Mouse (Mus musculus): ENCODE data around the gene Col6a6. TPM values are rescaled to one million over a fixed set of nuclear protein-coding genes. Genes with fewer than 3 reads are reported as not detected.

The Col6a6 gene
- polyA plus RNA-seq, 1 experiment from 2014 or later: 0.04 TPM

DNA sequence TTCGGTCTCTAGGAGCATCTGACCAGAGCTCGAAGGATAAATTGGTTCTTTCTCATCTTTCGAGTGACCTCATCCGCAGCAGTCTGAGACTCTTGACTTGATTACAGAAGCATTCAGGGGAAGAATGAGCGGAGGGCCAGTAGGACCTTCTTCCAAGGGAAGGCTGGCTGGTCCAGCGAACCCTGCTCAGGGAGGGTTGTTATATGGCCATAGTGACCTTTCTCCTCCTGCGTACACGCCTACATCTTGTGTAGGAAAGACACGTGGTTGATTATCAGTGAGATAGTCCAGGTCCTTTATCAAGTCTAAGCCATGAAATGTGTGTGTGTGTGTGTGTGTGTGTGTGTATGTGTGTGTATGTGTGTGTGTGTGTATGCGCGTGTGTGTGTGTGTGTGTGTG, 40.2 kb downstream of the Col6a6 start:
- Histone ChIP-seq H3K4me1 (replicated peaks; ENCODE audit: control insufficient read depth, insufficient read depth, low read length) (no peaks in the 10 kb centered on the region), H3K4me3 (replicated peaks; ENCODE audit: low read length) (no peak overlapping the region), H3K4me2 (ENCODE audit: low read length) (no peak overlapping the region), H3K27me3 (replicated peaks; ENCODE audit: control insufficient read depth, insufficient read depth, low read length) (no peaks in the 10 kb centered on the region), H3K9me3 (ENCODE audit: control insufficient read depth, low read length) (no peaks in the 10 kb centered on the region), H3K27ac (ENCODE audit: low read length) (no peak overlapping the region), H3K9ac (replicated peaks; ENCODE audit: low read depth, low read length) (no peak overlapping the region), H3K36me3 (ENCODE audit: control insufficient read depth, insufficient read depth) (no peaks in the 10 kb centered on the region)
- 82% methylated on average over 11 of the region's 11 CpGs for WGBS
- ATAC-seq: no peak

DNA sequence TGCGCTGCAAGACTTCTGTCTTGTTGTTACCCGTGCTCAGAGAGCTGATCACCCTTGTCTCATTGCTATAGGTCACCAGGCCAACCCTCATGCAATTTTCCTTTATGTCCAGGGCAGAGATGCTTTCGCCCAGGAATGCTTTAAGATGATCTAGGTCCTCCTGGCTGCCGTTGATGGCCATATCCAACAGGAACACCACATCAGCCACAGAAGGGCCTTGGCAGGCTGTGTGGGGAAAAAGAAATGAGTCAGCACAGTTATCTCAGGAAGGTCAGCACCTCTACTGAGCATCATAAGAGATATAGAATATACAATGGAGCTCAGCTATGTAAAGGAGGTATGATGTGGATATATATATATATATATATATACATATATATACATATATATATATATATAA, 43.9 kb downstream of the Col6a6 start:
- Histone ChIP-seq H3K4me1 (replicated peaks; ENCODE audit: control insufficient read depth, insufficient read depth, low read length) (no peaks in the 10 kb centered on the region), H3K9ac (replicated peaks; ENCODE audit: low read depth, low read length) (no peak overlapping the region), H3K36me3 (ENCODE audit: control insufficient read depth, insufficient read depth) (no peaks in the 10 kb centered on the region), H3K4me3 (replicated peaks; ENCODE audit: low read length) (no peak overlapping the region), H3K9me3 (ENCODE audit: control insufficient read depth, low read length) (no peaks in the 10 kb centered on the region), H3K27me3 (replicated peaks; ENCODE audit: control insufficient read depth, insufficient read depth, low read length) (no peaks in the 10 kb centered on the region), H3K4me2 (ENCODE audit: low read length) (no peak overlapping the region), H3K27ac (ENCODE audit: low read length) (no peak overlapping the region)
- 91% methylated on average over 4 of the region's 4 CpGs for WGBS
- ATAC-seq: no peak

DNA sequence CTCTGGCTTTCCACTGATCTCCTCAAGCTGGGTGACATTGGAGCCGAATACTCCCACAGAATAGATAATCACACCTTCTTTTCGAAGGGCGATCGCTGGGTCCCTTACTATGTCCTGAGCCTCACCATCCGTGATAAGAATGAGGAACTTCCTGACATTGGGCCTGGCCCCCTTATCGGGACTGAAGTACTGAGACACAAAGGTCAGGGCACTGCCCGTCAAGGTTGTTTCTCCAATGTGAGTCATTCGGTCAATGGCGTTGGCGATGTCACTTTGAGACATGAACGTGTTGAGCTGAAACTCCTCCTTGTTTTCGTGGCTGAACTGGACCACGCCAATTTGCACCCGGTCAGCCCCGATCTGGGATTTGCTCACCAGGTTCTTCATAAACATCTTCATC, 47.3 kb downstream of the Col6a6 start:
- Histone ChIP-seq H3K4me2 (ENCODE audit: low read length) (no peak overlapping the region), H3K4me1 (replicated peaks; ENCODE audit: control insufficient read depth, insufficient read depth, low read length) (no peaks in the 10 kb centered on the region), H3K9me3 (ENCODE audit: control insufficient read depth, low read length) (no peaks in the 10 kb centered on the region), H3K27ac (ENCODE audit: low read length) (no peak overlapping the region), H3K9ac (replicated peaks; ENCODE audit: low read depth, low read length) (no peak overlapping the region), H3K4me3 (replicated peaks; ENCODE audit: low read length) (no peak overlapping the region), H3K36me3 (ENCODE audit: control insufficient read depth, insufficient read depth) (no peaks in the 10 kb centered on the region), H3K27me3 (replicated peaks; ENCODE audit: control insufficient read depth, insufficient read depth, low read length) (no peaks in the 10 kb centered on the region)
- ATAC-seq: no peak
- WGBS: 95% methylated on average over 15 of the region's 15 CpGs

DNA sequence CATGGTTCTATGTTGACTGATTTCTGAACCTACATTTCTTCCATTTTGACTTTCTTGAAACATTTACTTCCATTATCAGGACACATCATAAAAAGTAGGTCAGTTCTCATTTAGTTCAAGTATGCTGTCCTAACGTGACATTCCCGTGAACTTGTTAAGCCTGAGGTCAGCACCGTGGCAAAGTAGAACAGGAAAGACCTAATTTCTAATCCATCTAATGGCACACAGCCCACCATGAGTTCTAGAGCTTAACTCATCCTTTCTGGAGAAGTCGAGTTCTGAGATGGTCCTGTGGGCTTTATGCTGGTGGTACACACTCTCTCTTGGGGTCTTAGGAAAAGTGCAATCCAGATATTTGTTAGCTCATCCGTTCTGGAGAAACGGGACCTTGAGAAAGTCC, 49.2 kb downstream of the Col6a6 start:
- H3K4me1 ChIP-seq (replicated peaks; ENCODE audit: control insufficient read depth, insufficient read depth, low read length): no peaks in the 10 kb centered on the region
- H3K27me3 ChIP-seq (replicated peaks; ENCODE audit: control insufficient read depth, insufficient read depth, low read length): no peaks in the 10 kb centered on the region
- H3K9ac ChIP-seq (replicated peaks; ENCODE audit: low read depth, low read length): no peak overlapping the region
- 92% methylated on average over 6 of the region's 6 CpGs for WGBS
- H3K4me2 ChIP-seq (ENCODE audit: low read length): no peak overlapping the region
- no peaks in the 10 kb centered on the region for H3K36me3 ChIP-seq (ENCODE audit: control insufficient read depth, insufficient read depth)
- no peak overlapping the region for H3K4me3 ChIP-seq (replicated peaks; ENCODE audit: low read length)
- no peaks in the 10 kb centered on the region for H3K9me3 ChIP-seq (ENCODE audit: control insufficient read depth, low read length)
- H3K27ac ChIP-seq (ENCODE audit: low read length): no peak overlapping the region
- no peak for ATAC-seq

DNA sequence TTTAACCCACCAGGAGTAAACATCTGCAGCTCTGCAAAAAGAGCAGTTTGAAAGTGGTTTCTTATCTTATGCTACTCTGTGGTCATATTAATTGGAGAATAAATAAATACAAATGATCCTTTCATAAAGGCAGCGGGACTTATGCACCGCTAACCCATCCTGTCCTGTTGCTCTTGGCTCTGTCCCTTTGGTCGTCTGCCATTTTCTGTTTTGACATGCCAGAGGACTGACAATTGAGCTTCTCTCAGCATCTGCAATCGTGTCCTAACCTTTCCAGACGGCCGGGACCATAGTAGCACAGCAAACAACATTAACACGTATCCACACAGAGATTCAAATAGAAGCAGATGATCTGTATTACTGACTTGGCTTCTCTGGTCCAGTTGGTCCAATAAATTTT, 53.1 kb downstream of the Col6a6 start:
- 67% methylated on average over 7 of the region's 7 CpGs for WGBS
- Histone ChIP-seq H3K4me2 (ENCODE audit: low read length) (no peak overlapping the region), H3K4me1 (replicated peaks; ENCODE audit: control insufficient read depth, insufficient read depth, low read length) (no peaks in the 10 kb centered on the region), H3K9ac (replicated peaks; ENCODE audit: low read depth, low read length) (no peak overlapping the region), H3K9me3 (ENCODE audit: control insufficient read depth, low read length) (no peaks in the 10 kb centered on the region), H3K27ac (ENCODE audit: low read length) (no peak overlapping the region), H3K36me3 (ENCODE audit: control insufficient read depth, insufficient read depth) (no peaks in the 10 kb centered on the region), H3K27me3 (replicated peaks; ENCODE audit: control insufficient read depth, insufficient read depth, low read length) (no peaks in the 10 kb centered on the region), H3K4me3 (replicated peaks; ENCODE audit: low read length) (no peak overlapping the region)
- ATAC-seq: no peak

DNA sequence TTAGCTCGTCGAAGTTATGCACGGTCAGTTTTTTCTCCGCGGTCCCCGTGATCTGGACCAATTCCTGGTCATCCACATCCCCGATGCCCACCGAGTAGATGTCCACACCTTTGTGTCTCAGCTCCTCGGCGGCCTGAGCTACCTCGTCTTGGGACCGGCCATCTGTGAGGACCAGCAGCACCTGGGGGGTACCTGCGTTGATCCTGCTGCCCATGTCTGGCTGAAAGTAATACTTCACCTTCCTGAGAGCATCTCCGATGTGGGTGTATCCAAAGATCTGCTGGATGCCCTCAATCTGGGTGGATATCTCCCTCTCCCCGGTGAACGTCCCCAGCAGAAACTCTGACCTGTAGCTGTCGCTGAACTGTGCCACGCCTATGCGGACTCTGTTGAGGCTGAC, 53.6 kb downstream of the Col6a6 start:
- Histone ChIP-seq H3K4me2 (ENCODE audit: low read length) (no peak overlapping the region), H3K27me3 (replicated peaks; ENCODE audit: control insufficient read depth, insufficient read depth, low read length) (no peaks in the 10 kb centered on the region), H3K9ac (replicated peaks; ENCODE audit: low read depth, low read length) (no peak overlapping the region), H3K4me3 (replicated peaks; ENCODE audit: low read length) (no peak overlapping the region), H3K27ac (ENCODE audit: low read length) (no peak overlapping the region), H3K9me3 (ENCODE audit: control insufficient read depth, low read length) (no peaks in the 10 kb centered on the region), H3K4me1 (replicated peaks; ENCODE audit: control insufficient read depth, insufficient read depth, low read length) (no peaks in the 10 kb centered on the region), H3K36me3 (ENCODE audit: control insufficient read depth, insufficient read depth) (no peaks in the 10 kb centered on the region)
- 91% methylated on average over 19 of the region's 19 CpGs for WGBS
- no peak for ATAC-seq

DNA sequence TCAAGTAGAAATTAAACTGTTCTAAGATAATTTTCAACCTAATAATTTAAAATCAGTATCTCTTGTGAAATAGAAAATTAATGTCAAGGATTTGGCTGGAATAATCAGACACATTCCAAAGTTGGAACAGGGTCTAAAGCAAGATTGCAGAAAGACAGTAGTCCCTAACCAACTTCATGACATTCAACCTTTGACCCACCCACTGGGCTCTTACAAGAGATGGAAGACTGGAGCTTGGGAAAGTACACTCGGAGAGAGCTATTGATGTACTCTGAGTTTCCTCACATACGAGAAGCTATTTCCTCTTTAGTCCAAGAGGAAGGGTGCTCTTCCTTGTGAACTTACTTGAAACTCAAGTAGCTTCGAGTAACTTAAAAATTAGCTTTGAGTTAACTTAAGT, 56.6 kb downstream of the Col6a6 start:
- H3K27me3 ChIP-seq (replicated peaks; ENCODE audit: control insufficient read depth, insufficient read depth, low read length): no peaks in the 10 kb centered on the region
- no peaks in the 10 kb centered on the region for H3K9me3 ChIP-seq (ENCODE audit: control insufficient read depth, low read length)
- 82% methylated on average over 3 of the region's 3 CpGs for WGBS
- H3K4me3 ChIP-seq (replicated peaks; ENCODE audit: low read length): no peak overlapping the region
- no peak overlapping the region for H3K27ac ChIP-seq (ENCODE audit: low read length)
- no peak overlapping the region for H3K4me2 ChIP-seq (ENCODE audit: low read length)
- no peak for ATAC-seq
- H3K36me3 ChIP-seq (ENCODE audit: control insufficient read depth, insufficient read depth): no peaks in the 10 kb centered on the region
- H3K4me1 ChIP-seq (replicated peaks; ENCODE audit: control insufficient read depth, insufficient read depth, low read length): no peaks in the 10 kb centered on the region
- H3K9ac ChIP-seq (replicated peaks; ENCODE audit: low read depth, low read length): no peak overlapping the region

DNA sequence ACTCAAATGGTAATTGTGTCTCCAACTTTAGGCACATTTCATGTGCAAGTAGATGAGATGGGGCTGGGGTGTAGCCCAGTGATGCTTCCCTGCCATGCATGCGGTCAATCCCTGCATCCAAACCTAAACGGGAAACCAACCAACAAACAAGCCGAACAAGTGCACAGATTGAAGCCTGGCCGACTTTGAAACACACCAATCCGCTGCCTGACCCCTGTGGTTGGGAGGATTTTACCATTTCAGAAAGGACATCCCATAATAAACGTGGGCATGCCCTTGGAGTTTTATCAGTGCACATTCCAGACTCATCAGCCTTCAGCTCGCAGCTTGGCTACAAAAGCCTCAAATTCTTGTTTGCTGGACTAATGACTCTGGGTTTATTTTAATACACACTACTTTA, 57.3 kb downstream of the Col6a6 start:
- no peak for ATAC-seq
- H3K27me3 ChIP-seq (replicated peaks; ENCODE audit: control insufficient read depth, insufficient read depth, low read length): no peaks in the 10 kb centered on the region
- WGBS: 52% methylated on average over 7 of the region's 7 CpGs
- H3K36me3 ChIP-seq (ENCODE audit: control insufficient read depth, insufficient read depth): no peaks in the 10 kb centered on the region
- no peak overlapping the region for H3K27ac ChIP-seq (ENCODE audit: low read length)
- H3K4me2 ChIP-seq (ENCODE audit: low read length): no peak overlapping the region
- no peak overlapping the region for H3K9ac ChIP-seq (replicated peaks; ENCODE audit: low read depth, low read length)
- H3K4me1 ChIP-seq (replicated peaks; ENCODE audit: control insufficient read depth, insufficient read depth, low read length): no peaks in the 10 kb centered on the region
- H3K4me3 ChIP-seq (replicated peaks; ENCODE audit: low read length): no peak overlapping the region
- no peaks in the 10 kb centered on the region for H3K9me3 ChIP-seq (ENCODE audit: control insufficient read depth, low read length)

DNA sequence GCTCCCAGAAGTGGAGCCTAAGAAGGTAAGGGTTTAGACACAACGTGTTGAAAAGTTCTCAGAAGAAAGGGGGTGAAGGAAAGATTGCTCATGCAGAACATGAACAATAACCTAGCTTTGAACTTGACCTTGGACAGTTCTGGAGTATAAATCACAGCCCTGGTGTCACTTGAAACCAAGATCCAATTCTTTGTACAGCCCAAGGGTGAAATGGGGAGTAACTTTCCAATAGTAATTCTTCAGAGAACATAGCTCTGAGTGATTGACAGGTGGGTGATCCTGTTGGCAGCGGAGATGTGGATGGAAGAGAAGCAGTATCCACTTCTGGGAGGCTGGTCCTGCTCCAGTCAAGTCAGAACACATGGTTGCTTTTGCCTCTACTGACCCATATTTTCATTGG, 62.1 kb downstream of the Col6a6 start:
- H3K27ac ChIP-seq (ENCODE audit: low read length): no peak overlapping the region
- WGBS: 82% methylated on average over 2 of the region's 2 CpGs

DNA sequence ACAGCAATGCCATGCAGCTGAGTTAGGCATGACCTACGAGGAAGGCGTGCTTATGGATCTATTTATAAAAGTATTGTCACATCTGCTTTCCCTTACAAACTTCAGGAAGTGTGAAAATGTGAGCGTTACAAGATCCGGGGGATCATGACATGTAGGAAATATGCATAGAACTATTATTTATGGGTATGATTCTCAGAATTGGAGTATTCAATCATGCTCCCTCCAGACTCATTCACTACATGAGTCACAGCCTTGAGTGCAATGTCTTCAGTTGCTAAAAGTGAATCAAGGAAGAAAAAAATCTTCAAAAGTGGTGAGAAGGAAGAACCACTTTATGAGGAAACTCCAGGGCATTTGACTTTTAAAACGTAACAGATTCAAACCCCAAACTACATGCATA, 63.3 kb downstream of the Col6a6 start:
- H3K4me1 ChIP-seq (replicated peaks; ENCODE audit: control insufficient read depth, insufficient read depth, low read length): no peaks in the 10 kb centered on the region
- WGBS: 90% methylated on average over 5 of the region's 5 CpGs
- no peak overlapping the region for H3K9ac ChIP-seq (replicated peaks; ENCODE audit: low read depth, low read length)
- no peaks in the 10 kb centered on the region for H3K36me3 ChIP-seq (ENCODE audit: control insufficient read depth, insufficient read depth)
- no peak for ATAC-seq
- H3K27ac ChIP-seq (ENCODE audit: low read length): no peak overlapping the region
- no peak overlapping the region for H3K4me3 ChIP-seq (replicated peaks; ENCODE audit: low read length)
- H3K4me2 ChIP-seq (ENCODE audit: low read length): no peak overlapping the region
- H3K9me3 ChIP-seq (ENCODE audit: control insufficient read depth, low read length): no peaks in the 10 kb centered on the region
- H3K27me3 ChIP-seq (replicated peaks; ENCODE audit: control insufficient read depth, insufficient read depth, low read length): no peaks in the 10 kb centered on the region

More for the DNA sequence above, 62.1 kb downstream of the Col6a6 start:
- H3K36me3 ChIP-seq (ENCODE audit: control insufficient read depth, insufficient read depth): no peaks in the 10 kb centered on the region
- H3K27me3 ChIP-seq (replicated peaks; ENCODE audit: control insufficient read depth, insufficient read depth, low read length): no peaks in the 10 kb centered on the region
- no peaks in the 10 kb centered on the region for H3K9me3 ChIP-seq (ENCODE audit: control insufficient read depth, low read length)
- no peak for ATAC-seq
- H3K4me1 ChIP-seq (replicated peaks; ENCODE audit: control insufficient read depth, insufficient read depth, low read length): no peaks in the 10 kb centered on the region
- no peak overlapping the region for H3K9ac ChIP-seq (replicated peaks; ENCODE audit: low read depth, low read length)
- H3K4me3 ChIP-seq (replicated peaks; ENCODE audit: low read length): no peak overlapping the region
- H3K4me2 ChIP-seq (ENCODE audit: low read length): no peak overlapping the region

Data from forebrain, embryonic 16.5 days (tissue).